Mouse (Mus musculus) MEL (cell line): ENCODE measurements at regions not wholly inside any gene's neighbourhood (a gene's known extent, or its start where the extent isn't known, plus 50 kb on each side); places are given as distances from the start of the nearest gene placed in this dataset.

Experiments used
- DNase-seq: peaks from one replicate; pipeline ENCODE4 v3.0.0; 2011; ENCODE audit warnings: low read depth, low spot score
- H3K27ac ChIP-seq: 2 replicates; pipeline ENCODE4 v1.5.1; 2012; ENCODE audit warnings: low read depth, mild to moderate bottlenecking, control low read depth, low read length, moderate library complexity; ENCODE audit not compliant: control insufficient read depth
- H3K27me3 ChIP-seq, 2 experiments: fragments of 150-350 bp in 1 of 2; sonication (generic) in 1 of 2; 2 replicates each; pipeline ENCODE4 v1.6.1; 2012; ENCODE audit warnings: low read length in 2 of 2, mild to moderate bottlenecking in 2 of 2, improper control_type of control experiment in 1 of 2, moderate library complexity in 1 of 2; ENCODE audit not compliant: insufficient read depth in 2 of 2, control insufficient read depth in 1 of 2
- H3K36me3 ChIP-seq, 2 experiments: 2 replicates each; pipeline ENCODE4 v1.6.1; 2012 to 2014; ENCODE audit warnings: low read length in 2 of 2, improper control_type of control experiment in 1 of 2, inconsistent platforms in 1 of 2, mild to moderate bottlenecking in 1 of 2; ENCODE audit not compliant: insufficient read depth in 2 of 2, control insufficient read depth in 1 of 2
- H3K4me1 ChIP-seq, 2 experiments: fragments of 150-350 bp in 1 of 2; sonication (generic) in 1 of 2; 2 replicates each; pipeline ENCODE4 v1.6.1; 2012; ENCODE audit warnings: low read length in 2 of 2, improper control_type of control experiment in 1 of 2, mild to moderate bottlenecking in 1 of 2; ENCODE audit not compliant: insufficient read depth in 2 of 2, control insufficient read depth in 1 of 2
- H3K4me3 ChIP-seq, 2 experiments: fragments of 150-350 bp in 1 of 2; sonication (generic) in 1 of 2; 2 replicates each; pipeline ENCODE4 v1.5.1; 2012; ENCODE audit warnings: low read depth in 2 of 2, low read length in 2 of 2, mild to moderate bottlenecking in 2 of 2, moderate library complexity in 2 of 2, control low read depth in 1 of 2, improper control_type of control experiment in 1 of 2; ENCODE audit not compliant: control insufficient read depth in 1 of 2, insufficient read depth in 1 of 2
- H3K79me2 ChIP-seq: 2 replicates; pipeline ENCODE4 v1.6.1; 2012; ENCODE audit warnings: mild to moderate bottlenecking, low read length, moderate library complexity; ENCODE audit not compliant: control insufficient read depth, poor library complexity, insufficient read depth
- H3K9ac ChIP-seq: 2 replicates; pipeline ENCODE4 v1.6.1; 2012; ENCODE audit warnings: low read depth, mild to moderate bottlenecking, control low read depth, low read length, moderate library complexity; ENCODE audit not compliant: control insufficient read depth, poor library complexity, severe bottlenecking
- H3K9me3 ChIP-seq: fragments of 150-350 bp; sonication (generic); replicated peaks from 2 replicates; pipeline ENCODE4 v1.6.1; 2012; ENCODE audit warnings: mild to moderate bottlenecking, low read length, improper control_type of control experiment, moderate library complexity; ENCODE audit not compliant: insufficient read depth
- BHLHE40 ChIP-seq: IDR thresholded peaks from 2 replicates; pipeline ENCODE4 v1.6.1; 2012; ENCODE audit warnings: low read depth, mild to moderate bottlenecking, inconsistent platforms, low read length, improper control_type of control experiment, borderline replicate concordance
- CHD2 ChIP-seq: IDR thresholded peaks from 2 replicates; pipeline ENCODE4 v1.6.1; 2011; ENCODE audit warnings: low read length, improper control_type of control experiment
- CTCF ChIP-seq, 3 experiments: IDR thresholded peaks in 2 of 3; conservative IDR thresholded peaks in 1 of 3; 2 replicates each; pipeline ENCODE4 v1.5.1; 2011 to 2012; ENCODE audit warnings: low read length in 3 of 3, low read depth in 2 of 3, mild to moderate bottlenecking in 2 of 3, improper control_type of control experiment in 1 of 3, inconsistent platforms in 1 of 3, mixed read lengths in 1 of 3, moderate library complexity in 1 of 3; ENCODE audit not compliant: control insufficient read depth in 1 of 3, insufficient read depth in 1 of 3, poor library complexity in 1 of 3, severe bottlenecking in 1 of 3
- EP300 ChIP-seq, 2 experiments: IDR thresholded peaks; 2 replicates each; pipeline ENCODE4 v1.6.1; 2011; ENCODE audit warnings: improper control_type of control experiment in 2 of 2, low read length in 2 of 2, low read depth in 1 of 2, mild to moderate bottlenecking in 1 of 2
- ETS1 ChIP-seq: IDR thresholded peaks from 2 replicates; pipeline ENCODE4 v1.6.1; 2012; ENCODE audit warnings: low read depth, mild to moderate bottlenecking, inconsistent platforms, low read length, improper control_type of control experiment, moderate library complexity
- GABPA ChIP-seq: IDR thresholded peaks from 2 replicates; pipeline ENCODE4 v1.6.1; 2012; ENCODE audit warnings: low read depth, mild to moderate bottlenecking, inconsistent platforms, low read length, improper control_type of control experiment, moderate library complexity
- KAT2A ChIP-seq: conservative IDR thresholded peaks from 2 replicates; pipeline ENCODE4 v1.6.1; 2012; ENCODE audit warnings: low read depth, low read length, improper control_type of control experiment, inconsistent platforms
- MAFK ChIP-seq: IDR thresholded peaks from 2 replicates; pipeline ENCODE4 v1.6.1; 2011; ENCODE audit warnings: low read depth, mild to moderate bottlenecking, low read length, improper control_type of control experiment, borderline replicate concordance
- MAX ChIP-seq: IDR thresholded peaks from 2 replicates; pipeline ENCODE4 v1.6.1; 2011; ENCODE audit warnings: low read length, improper control_type of control experiment
- MAZ ChIP-seq: IDR thresholded peaks from 2 replicates; pipeline ENCODE4 v1.6.1; 2012; ENCODE audit warnings: low read depth, mild to moderate bottlenecking, inconsistent platforms, low read length, improper control_type of control experiment
- MEF2A ChIP-seq: IDR thresholded peaks from 2 replicates; pipeline ENCODE4 v1.6.1; 2014; ENCODE audit warnings: low read depth, mild to moderate bottlenecking, inconsistent platforms, low read length, improper control_type of control experiment; ENCODE audit not compliant: poor library complexity, insufficient replicate concordance, severe bottlenecking; ENCODE audit errors: extremely low read depth
- MXI1 ChIP-seq: IDR thresholded peaks from 2 replicates; pipeline ENCODE4 v1.6.1; 2011; ENCODE audit warnings: mild to moderate bottlenecking, low read depth, low read length, improper control_type of control experiment
- MYB ChIP-seq: IDR thresholded peaks from 2 replicates; pipeline ENCODE4 v1.6.1; 2011; ENCODE audit warnings: mild to moderate bottlenecking, low read depth, low read length, improper control_type of control experiment
- NELFE ChIP-seq: IDR thresholded peaks from 2 replicates; pipeline ENCODE4 v1.6.1; 2011; ENCODE audit warnings: low read depth, low read length, improper control_type of control experiment
- POLR2AphosphoS2 ChIP-seq: IDR thresholded peaks from 2 replicates; pipeline ENCODE4 v1.6.1; 2011; ENCODE audit warnings: low read length, improper control_type of control experiment
- POLR2AphosphoS5 ChIP-seq: IDR thresholded peaks from 2 replicates; pipeline ENCODE4 v1.6.1; 2012; ENCODE audit warnings: low read depth, borderline replicate concordance, mild to moderate bottlenecking, inconsistent platforms, low read length, moderate library complexity, mixed read lengths
- RAD21 ChIP-seq: IDR thresholded peaks from 2 replicates; pipeline ENCODE4 v1.6.1; 2011; ENCODE audit warnings: mild to moderate bottlenecking, low read depth, low read length, improper control_type of control experiment
- TAL1 ChIP-seq: IDR thresholded peaks from 2 replicates; pipeline ENCODE4 v1.6.1; 2012; ENCODE audit warnings: mild to moderate bottlenecking, inconsistent platforms, low read length, moderate library complexity, mixed read lengths
- UBTF ChIP-seq: IDR thresholded peaks from 2 replicates; pipeline ENCODE4 v1.6.1; 2012; ENCODE audit warnings: low read depth, mild to moderate bottlenecking, inconsistent platforms, low read length, improper control_type of control experiment, moderate library complexity, borderline replicate concordance; ENCODE audit not compliant: insufficient read depth
- ZKSCAN1 ChIP-seq: IDR thresholded peaks from 2 replicates; pipeline ENCODE4 v1.6.1; 2012; ENCODE audit warnings: low read depth, mild to moderate bottlenecking, inconsistent platforms, low read length, improper control_type of control experiment, moderate library complexity
- ZMIZ1 ChIP-seq: IDR thresholded peaks from 2 replicates; pipeline ENCODE4 v1.6.1; 2012; ENCODE audit warnings: low read depth, mild to moderate bottlenecking, inconsistent platforms, low read length, improper control_type of control experiment, moderate library complexity

GRCm38 (mm10) chr10:17527151-17527737 lies 195.8 kb upstream of the Cited2 start:
- TF ChIP-seq GABPA (no peak), NELFE (no peak), ETS1 (no peak), CTCF (IDR thresholded peaks at IDR 0.05 in 2 of 3, conservative IDR thresholded peaks at IDR 0.05 in 1 of 3; ENCODE audit: control insufficient read depth in 1 of 3, insufficient read depth in 1 of 3, low read depth in 2 of 3, low read length in 3 of 3, poor library complexity in 1 of 3, severe bottlenecking in 1 of 3) (no peak), UBTF (no peak), MAFK (no peak), TAL1 (no peak), POLR2AphosphoS5 (no peak), BHLHE40 (no peak), MAZ (no peak), MYB (no peak), MXI1 (no peak), POLR2AphosphoS2 (no peak), RAD21 (no peak)
- Histone ChIP-seq H3K27me3 (no peaks in the 10 kb centered on the region), H3K36me3 (peaks cover 0 to 7% of the 10 kb centered on the region in 2 experiments; a peak in 2 of 4 replicates), H3K27ac (no peak overlapping the region), H3K9ac (no peak overlapping the region), H3K4me1 (peaks cover 0 to 3% of the 10 kb centered on the region in 2 experiments; a peak in 1 of 4 replicates), H3K79me2 (no peaks in the 10 kb centered on the region), H3K9me3 (no peaks in the 10 kb centered on the region), H3K4me3 (no peak overlapping the region)
- DNase-seq, result no peak

DNA sequence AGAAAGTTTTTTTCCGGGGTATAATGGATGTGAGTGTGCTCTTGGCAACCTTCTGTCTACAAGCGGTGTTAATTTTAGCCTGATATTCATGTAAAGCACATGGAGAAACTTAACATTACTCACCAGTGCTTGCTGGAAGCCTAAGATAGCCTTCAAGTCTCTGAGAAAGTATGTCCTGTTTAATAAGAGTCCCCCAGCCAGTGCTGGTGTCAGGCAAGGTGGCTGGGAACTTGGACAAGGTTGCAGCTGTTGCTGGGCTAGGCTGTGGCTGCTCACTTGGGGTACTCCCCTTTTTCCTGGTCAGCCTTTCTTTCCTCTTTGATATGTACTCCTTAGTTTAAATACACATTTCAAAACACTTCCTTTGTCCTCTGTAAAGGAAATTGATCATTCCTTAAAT lies 194.9 kb upstream of the Cited2 start:
- no peak for TF ChIP-seq EP300 (IDR thresholded peaks at IDR 0.05; ENCODE audit: low read depth in 1 of 2, low read length in 2 of 2)
- TF ChIP-seq CHD2, result no peak
- TF ChIP-seq ZKSCAN1, result no peak
- no peak for TF ChIP-seq KAT2A
- TF ChIP-seq MAX, result no peak
- no peak for TF ChIP-seq ZMIZ1
- no peak for TF ChIP-seq MEF2A

More for the DNA sequence above, 194.9 kb upstream of the Cited2 start:
- no peak overlapping the region for H3K4me3 ChIP-seq
- no peaks in the 10 kb centered on the region for H3K9me3 ChIP-seq
- H3K27ac ChIP-seq, result no peak overlapping the region
- H3K79me2 ChIP-seq, result no peaks in the 10 kb centered on the region
- no peak for DNase-seq
- no peaks in the 10 kb centered on the region for H3K4me1 ChIP-seq
- no peak overlapping the region for H3K9ac ChIP-seq
- H3K27me3 ChIP-seq, result no peaks in the 10 kb centered on the region
- H3K36me3 ChIP-seq, result peaks cover 0 to 2% of the 10 kb centered on the region in 2 experiments; a peak in 2 of 4 replicates
